Mouse (Mus musculus) CD8-positive naive resting alpha-beta T cell, adult 2 months (primary cell): ENCODE results near the gene Gm17949.

Experiments
- DNase-seq, 2 experiments: peaks; one replicate each; pipeline ENCODE4 v3.0.0; 2022; ENCODE audit warnings: low read depth in 2 of 2, low spot score in 2 of 2

Gm17949 gene

GRCm38 (mm10) chr17:56990115-56990746 is 21.0 kb upstream of the Gm17949 start, which contains the start of gene Clpp:
Gene Clpp (plus strand): TSS chr17:56990305.
- DNase-seq = peak; percentile 93 to 96

- DNase-seq = no peak
Measured at GRCm38 (mm10) chr17:56990966-56991365, 20.3 kb upstream of the Gm17949 start.

DNA sequence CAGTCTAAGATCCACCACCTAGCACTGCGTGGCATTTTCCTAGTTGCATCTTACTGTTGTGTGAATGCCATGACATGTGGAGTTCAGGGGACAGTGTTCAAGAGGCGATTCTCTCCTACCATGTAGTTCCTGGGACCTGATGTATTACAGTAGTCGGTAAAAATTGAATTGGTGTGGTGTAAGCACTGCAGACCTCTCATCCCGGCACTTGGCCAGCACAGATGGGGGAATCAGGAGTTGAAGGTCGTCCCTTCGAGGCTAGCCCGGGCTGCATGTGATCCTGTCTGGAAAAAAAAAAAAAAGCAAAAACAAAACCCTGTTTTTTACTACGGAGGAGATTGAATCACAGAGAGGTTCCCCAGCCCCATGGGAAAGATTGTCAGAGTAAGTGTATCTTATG is 16.2 kb upstream of the Gm17949 start:
- DNase-seq = no peak

- no peak for DNase-seq
Measured at GRCm38 (mm10) chr17:56996506-56996905, 14.8 kb upstream of the Gm17949 start.

GRCm38 (mm10) chr17:56997029-56997667 is 14.1 kb upstream of the Gm17949 start, which contains the start of gene Alkbh7:
Gene Alkbh7 (plus strand): TSS chr17:56997339.
- peak; percentile 93 to 95 for DNase-seq

DNA sequence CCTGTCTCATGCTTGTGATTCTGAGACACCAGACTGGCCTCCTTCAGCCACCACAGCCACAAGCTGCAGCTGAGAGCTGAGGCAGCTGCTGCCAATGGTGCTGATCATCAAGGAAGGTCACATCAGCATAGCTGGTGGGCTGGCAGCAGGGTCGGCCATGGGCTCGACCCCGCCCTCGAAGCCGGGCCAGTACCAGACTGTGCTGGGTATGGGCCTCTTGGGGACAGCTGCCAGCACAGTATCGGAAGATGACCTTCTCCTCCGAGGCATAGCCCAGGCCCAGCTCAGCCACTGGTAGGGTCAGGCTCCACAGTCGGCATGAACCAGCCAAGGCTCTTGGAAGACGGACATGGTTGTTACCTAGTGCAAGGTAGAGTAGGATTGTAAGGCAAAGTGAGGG is 11.9 kb upstream of the Gm17949 start:
- DNase-seq = no peak

GRCm38 (mm10) chr17:56999968-57000609 is 11.2 kb upstream of the Gm17949 start, which contains the start of gene Pspn:
Gene Pspn (minus strand): TSS chr17:57000018.
- no peak for DNase-seq

DNA sequence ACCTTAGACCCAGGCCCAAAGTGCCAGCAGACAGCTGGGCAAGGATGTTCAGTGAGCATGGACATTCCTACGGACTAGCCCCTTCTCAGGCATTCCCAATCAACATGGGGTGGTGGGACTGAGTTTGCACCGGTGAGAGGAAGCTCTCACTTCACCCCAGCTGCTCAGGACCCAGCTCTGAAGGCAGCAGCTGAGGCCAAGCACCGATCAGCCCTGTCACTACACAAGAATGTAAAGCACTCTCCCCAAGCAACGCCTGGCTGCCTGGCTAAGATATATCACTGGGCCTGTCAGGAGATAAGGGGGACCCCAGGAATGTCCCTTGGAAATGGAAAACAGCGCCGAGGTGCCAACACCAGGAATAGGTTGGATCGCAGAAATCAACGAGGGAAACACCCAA is 10.0 kb upstream of the Gm17949 start:
- no peak for DNase-seq

- DNase-seq = no peak
Measured at GRCm38 (mm10) chr17:57003994-57004393, 7.3 kb upstream of the Gm17949 start.

- no peak for DNase-seq
Measured at GRCm38 (mm10) chr17:57007137-57007905, 3.9 kb upstream of the Gm17949 start.

DNA sequence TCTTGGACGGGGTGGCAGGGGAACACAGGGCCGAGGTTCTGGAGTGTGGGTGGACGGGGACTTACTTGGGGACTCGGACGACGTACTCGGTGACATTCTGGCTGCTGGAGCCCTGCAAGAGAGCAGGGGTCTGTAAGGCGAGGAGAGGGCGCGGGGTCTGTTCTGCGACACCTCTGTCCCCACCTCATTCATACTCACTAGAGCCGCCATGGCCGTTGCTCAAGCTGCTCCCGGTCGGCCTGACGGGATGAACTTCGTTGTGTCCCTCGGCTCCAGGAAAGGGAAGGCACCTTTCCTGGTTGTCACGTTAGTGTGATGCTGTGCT is 396 bp upstream of the Gm17949 start:
- no peak for DNase-seq

- DNase-seq = no peak
Measured at GRCm38 (mm10) chr17:57012245-57012795, 1.1 kb downstream of the Gm17949 start.

- no peak for DNase-seq
Measured at GRCm38 (mm10) chr17:57019693-57020092, 8.4 kb downstream of the Gm17949 start.

GRCm38 (mm10) chr17:57020960-57021359 is 9.7 kb downstream of the Gm17949 start:
- DNase-seq = no peak

GRCm38 (mm10) chr17:57027471-57027870 is 16.2 kb downstream of the Gm17949 start:
- no peak for DNase-seq

- DNase-seq = no peak
Measured at GRCm38 (mm10) chr17:57029691-57030090, 18.4 kb downstream of the Gm17949 start.

DNA sequence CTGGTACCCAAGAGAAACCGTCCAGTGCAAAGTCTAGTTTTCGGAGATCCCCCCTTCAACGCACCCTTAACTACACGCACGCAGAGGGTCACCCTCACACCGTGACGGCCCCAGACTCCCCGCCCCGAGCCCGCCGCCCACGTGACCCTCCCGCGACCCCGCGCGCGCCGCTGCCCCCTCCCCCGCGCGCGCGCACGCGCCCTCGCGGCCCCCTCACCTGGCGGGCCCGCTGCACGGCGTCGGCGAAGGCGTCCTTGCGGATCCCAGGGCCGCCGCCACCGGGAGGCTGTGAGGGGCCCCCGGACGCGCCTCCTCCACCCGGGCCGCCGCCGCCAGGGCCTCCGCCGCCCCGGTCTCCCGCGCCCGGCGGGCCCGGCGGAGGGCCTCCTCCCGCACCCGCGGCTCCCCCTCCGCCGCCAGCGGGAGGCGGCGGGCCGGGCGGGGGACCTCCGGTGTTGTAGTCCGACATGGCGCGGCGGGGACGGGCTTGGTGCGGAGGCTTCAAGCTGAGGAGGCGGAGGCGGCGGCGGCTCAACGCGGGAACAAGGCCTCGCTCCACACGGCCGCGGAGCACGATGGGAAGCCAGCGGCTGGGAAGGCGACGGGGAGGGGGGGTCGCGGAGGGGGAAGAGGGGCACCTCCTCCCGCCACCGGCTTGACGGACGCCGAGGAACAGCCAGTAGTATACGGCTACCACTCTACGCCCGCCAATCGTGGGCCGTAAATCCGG is 19.8 kb downstream of the Gm17949 start, which contains the start of gene Khsrp:
Khsrp (minus strand) TSS at position 592 of the 730 bp plus-strand sequence.
- no peak for DNase-seq

DNA sequence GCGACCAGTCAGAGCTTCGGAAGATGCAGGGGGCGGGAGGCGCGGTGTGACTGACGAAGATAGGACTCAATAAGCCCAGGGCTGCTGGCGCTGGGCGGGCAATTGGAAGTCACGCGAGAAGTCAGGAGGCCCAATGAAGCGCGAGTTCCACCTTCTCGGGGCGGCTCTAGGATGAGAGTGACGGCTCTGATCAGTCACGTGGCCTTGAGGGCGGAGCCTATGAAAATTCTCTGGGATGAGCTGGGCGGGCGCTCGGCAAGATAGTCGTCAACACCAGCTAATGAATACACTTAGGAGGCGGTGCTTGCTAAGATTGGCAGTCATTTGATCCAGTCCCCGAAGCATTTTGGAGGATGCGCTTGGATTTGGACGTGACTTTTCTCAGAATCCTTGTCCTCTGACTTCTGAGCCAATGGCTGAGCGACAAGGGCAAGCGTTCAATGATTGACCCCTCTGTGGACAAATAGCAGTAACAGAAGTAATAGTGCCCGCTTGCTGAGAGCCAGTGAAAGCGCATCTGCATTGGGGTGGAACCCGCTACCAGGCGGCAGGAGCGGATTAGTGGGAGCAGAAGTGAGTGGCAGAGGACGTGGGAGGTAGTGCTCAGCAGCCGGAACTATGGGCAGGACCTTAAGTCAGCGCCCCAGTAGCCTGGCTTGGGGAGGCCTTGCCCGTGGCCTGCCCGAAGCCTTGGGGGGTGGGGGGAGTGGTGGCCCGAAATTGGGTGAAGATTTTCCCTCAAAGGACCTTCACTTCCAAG is 20.6 kb downstream of the Gm17949 start:
- peak; percentile 98 to 99 for DNase-seq

- DNase-seq = no peak
Measured at GRCm38 (mm10) chr17:57032854-57033253, 21.6 kb downstream of the Gm17949 start.

DNA sequence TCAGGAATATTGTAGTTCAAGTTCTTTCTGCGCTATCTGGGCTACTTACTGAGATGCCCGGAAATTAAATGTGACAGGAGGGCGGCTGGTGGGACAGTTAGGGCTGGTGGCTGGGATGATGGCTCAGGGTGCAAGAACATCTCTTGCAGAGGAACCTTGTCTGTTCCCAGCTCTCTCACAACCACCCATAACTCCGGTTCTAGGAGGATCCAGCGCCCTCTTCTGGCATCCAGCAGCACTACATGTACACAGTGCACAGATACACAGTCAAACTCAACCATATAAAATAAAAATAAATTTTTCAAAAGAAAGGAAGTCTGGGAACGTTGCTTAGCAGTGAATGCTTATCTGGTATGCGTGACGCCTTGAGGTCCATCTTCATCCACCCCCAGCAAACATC is 27.7 kb downstream of the Gm17949 start:
- DNase-seq = no peak
